Mouse (Mus musculus) bone marrow, adult 2 months (tissue): ENCODE results near the gene Ssc5d.

Source experiments
- CTCF ChIP-seq: fragments of 200-500 bp; IDR thresholded peaks from 2 replicates; pipeline ENCODE4 v1.5.1; 2011; ENCODE audit warnings: low read length, control low read depth; ENCODE audit not compliant: control insufficient read depth, insufficient read depth
- POLR2A ChIP-seq: fragments of 200-500 bp; IDR thresholded peaks from 2 replicates; pipeline ENCODE4 v1.6.1; 2011; ENCODE audit warnings: low read depth, mild to moderate bottlenecking, control low read depth, low read length, borderline replicate concordance; ENCODE audit not compliant: control insufficient read depth

DNA sequence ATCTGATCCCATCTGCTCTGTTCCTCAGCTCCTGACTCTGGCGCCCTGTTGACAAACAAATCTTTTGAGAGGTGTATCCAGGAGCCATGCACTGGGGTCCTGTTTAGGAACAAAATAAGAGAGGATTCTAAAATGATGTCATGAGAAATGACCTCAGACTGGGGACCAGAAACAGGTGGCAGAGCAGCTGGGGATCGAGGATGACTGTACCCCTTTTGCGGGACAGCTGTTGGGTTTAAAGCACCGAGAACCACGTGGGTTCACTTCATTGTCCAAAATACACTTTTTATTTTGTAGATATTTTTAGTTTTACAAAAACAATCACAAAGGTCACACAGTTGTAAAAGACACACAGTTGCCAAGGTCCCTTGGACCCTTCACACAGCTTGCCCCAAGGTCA, 39.4 kb downstream of the Ssc5d start:
- TF ChIP-seq CTCF (no peak), POLR2A (no peak)
